Mouse (Mus musculus): ENCODE results near the gene Rab4b.

Gene Rab4b

DNA sequence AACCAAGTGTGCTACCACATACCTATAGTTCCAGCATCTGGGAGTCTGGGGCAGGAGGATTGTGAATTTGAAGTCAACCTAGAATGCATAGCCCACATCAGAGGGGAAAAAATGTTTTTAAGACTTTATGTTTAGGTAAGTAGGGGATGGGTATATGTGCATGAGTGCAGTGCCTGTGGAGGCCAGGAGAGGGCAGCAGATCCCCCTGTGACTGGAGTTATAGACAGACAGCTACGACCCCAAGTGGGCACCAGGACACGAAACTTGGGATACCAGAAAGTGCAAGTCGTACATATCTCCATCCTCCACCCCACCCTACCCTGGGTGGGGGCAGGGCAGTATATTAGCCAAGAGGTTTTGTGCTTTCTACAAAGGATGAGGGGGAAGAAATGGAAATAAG, 6.3 kb upstream of the Rab4b start:
- no peak for DNase-seq (ENCODE audit: low read depth)

DNA sequence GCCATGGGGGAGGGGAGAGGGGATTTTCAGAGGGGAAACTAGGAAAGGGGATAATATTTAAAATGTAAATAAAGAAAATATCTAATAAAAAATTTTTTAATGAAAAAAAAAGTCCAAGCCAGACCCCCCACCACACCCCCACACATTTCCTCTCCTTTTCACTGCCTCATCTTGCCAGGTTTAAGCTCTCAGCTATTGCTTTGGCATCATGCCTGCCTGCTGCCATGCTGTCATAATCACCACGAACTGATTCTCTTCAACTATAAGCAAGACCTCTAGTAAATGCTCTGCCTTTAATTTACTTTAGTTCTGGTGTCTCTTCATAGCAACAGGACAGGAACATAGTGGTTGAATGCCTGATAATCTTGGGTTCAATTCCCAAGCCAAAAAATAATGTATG, 3.8 kb upstream of the Rab4b start:
- no peak for DNase-seq (ENCODE audit: low read depth)

DNA sequence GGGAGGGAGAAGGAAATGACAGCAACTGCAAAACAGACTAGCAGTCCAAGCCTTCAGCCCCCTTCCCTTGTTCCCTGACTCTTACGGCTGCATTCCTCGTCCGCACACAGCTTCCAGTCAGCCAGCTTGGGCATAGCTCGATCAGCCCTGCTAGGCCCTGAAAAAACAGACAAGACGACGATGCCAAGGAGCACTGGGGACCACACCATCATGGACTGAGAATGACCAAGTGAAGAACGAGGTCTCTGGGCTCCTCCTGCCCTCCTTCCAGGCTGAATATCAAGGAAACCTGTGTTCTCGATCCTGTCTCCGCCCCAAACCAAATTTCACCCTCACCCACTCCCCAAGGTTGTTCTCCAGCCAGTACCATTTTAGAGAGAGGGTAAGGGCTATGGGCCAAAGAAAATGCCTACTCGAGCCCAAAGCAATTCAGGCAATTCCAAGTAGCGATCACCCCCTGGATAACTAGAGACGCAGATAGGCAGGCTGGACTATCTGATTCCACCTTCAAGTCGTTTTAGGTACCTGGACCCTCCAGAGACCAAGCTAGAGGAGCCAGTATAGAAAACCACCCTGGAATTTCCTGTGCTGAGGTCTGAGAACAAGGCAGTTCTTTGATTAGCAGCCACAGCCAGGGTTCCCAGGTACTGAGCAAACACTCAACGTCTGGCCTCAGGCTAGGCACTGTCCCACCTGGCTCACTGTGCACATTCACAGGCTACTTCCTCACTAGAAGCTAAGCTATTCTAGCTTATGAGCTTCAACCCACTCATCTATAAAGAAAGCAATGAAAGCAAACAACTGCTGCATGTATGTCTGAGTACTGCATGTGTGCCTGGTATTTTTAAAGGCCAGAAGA, 2.4 kb upstream of the Rab4b start, which contains the start of the genes Gm21983 and Mia:
TSS of gene Gm21983 (minus strand) at position 250 of the 859 bp plus-strand sequence.
TSS of gene Mia (minus strand) at position 321 of the 859 bp plus-strand sequence.
- DNase-seq (ENCODE audit: low read depth): no peak

DNA sequence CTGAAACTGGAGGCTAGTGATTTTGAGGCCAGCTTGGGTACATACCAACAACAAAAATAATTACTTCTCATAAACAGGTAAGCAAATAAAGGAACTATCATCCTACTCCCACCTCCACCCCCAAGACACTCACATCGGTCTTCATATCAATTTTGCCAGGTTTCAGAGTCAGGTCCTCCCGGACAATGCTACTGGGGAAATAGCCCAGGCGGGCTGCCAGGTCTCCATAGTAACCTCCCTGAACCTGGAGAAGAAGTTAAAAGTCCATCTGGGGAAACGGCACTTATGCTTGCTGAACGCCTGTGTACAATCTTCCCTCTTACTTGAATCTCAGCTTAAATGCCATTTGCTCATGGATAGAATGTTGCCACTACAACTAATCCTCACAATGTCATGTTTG, 1.3 kb upstream of the Rab4b start:
- no peak for DNase-seq (ENCODE audit: low read depth)

DNA sequence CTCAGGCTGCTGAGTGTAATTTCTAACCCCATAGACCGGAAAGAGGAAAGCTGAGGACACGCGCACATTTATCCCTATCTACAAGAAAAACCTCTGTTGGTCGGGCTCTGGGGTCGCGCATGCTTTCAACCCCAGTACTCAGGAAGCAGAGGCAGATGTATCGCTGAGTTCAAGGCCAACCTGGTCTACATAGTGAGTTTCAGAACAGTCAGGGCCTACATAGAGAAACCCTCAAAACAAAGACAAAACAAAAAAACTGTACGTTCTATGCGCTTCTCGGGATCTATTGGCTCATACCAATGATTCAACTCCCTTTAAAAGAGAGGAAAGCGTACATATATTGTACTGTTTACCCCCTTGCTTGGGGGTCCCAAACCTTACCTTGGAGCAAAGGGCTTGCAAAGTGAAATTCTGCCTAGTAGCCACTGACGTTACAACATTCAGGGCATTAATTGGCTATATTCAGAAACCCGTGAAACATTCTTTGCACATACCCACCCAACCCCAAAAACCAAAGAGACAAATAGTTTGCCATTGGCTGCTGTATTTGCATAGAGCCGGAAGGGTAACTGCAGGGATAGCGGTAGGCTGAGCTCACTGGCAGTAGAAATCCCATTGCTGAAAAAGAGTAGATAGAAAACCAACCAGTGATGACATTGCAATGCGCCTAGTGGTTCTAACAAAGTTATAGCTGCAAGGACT, 672 bp upstream of the Rab4b start:
- no peak for DNase-seq (ENCODE audit: low read depth)

DNA sequence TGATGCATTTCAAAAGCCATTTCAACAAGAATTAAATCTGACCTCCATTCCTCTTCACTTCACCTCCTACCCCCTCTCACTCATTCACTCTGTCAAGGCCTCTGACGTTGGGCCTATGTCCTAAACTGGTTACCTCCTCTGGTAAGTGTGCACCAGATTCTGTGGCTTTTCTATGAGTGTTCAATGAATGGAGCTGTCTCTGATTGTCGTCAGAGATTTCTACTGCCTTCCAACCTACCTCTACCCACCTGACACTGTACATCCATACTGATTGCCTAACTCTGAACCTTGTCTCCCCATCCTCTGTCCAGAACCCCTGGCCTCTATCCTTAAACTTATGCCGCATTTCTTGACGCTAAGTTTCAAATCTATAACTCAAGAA, 763 bp downstream of the Rab4b start:
- DNase-seq (ENCODE audit: low read depth): no peak

- no peak for DNase-seq (ENCODE audit: low read depth)
Measured at GRCm38 (mm10) chr7:27174896-27175295, 3.8 kb downstream of the Rab4b start.

- no peak for DNase-seq (ENCODE audit: low read depth)
Measured at GRCm38 (mm10) chr7:27174496-27174895, 4.2 kb downstream of the Rab4b start.

DNA sequence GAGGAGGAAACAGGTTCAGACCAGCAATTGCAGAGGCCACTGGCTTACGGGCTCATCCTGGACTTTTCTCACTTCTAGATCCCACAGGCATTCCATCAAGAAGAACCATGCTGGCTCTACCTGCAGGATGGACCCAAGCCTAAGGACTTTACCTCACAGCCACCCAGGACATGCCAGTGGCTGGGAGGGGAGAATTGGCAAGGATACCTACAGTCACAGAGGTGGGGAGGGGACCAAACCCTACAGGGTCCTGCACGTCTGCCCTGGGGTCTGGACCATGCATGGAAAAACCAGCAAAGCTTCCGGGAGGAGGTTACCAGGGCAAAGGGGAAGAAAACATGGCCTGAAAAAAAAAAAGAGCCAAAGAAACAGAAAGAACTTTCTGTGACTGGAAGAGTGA, 7.7 kb downstream of the Rab4b start:
- no peak for DNase-seq (ENCODE audit: low read depth)

GRCm38 (mm10) chr7:27168371-27168770, 10.3 kb downstream of the Rab4b start:
- no peak for DNase-seq (ENCODE audit: low read depth)

DNA sequence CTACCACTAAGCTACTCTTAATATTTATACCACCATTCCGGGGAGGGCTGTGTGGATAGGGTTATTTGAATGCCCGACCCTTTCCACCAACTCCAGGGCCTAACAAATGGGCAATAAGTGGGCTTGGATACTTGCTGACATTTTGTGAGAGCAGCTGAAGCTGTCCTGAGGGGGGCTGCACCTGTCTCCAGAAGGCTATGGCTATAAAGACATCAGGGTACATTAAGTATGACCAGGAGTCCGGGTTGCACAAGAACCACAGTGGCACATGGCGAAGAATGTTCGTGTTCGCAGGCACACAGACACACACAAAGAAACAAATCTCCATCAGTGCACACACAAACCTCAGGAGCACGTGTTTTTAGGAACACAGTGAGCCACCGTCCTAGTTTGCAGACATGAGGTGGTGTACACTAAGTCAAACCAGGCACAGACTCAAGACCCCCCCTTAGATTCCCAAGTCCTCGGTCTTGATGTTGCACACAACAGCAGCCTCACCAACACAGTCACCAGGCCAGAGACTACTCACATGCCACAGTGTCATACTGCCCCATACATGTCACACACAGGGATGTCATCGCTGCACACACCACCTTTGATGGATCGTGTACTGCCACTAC, 11.1 kb downstream of the Rab4b start:
- DNase-seq (ENCODE audit: low read depth): no peak

DNA sequence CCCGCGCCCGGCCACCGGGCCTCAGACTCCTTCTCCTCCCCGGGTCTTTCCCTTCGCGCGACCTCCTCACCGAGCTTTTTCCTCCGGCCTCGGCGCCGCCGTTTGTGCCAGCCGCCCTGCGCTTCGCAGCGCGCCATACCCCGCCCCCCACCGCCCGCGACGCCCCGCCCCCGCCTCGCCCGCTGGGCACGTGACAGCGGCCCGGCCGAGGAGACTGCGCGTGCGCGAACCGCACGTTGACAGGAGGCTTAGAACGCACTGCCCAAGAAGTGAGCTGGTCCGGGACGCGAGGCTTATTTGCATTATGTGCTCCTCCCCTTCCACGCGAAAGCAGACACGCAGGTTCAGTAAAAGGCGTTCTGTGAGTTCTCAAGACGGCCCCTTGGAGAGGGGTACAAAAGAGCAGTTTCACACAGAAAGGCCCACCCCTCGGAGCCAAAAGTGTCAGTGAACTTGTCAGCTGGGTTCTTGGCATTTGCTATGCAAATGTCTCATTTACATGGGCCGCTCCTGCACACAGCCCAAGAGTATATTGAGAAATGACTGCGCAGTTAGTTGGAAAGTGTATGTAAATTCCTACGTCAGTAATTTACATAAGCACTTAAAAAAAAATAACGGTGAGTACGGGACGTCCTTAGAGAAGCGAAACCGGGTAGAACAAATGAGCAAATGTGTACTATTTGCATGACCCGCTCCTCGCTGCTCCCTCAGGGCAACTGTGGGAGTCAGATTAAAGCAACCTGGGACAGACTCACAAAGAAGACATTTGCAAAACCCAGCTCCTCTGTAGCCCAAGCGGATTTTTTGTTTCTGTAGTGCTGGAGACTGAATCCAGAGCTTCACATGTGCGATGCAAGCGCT, 11.9 kb downstream of the Rab4b start, which contains the start of gene Egln2:
TSS of gene Egln2 (minus strand) at position 189 of the 861 bp plus-strand sequence.
- DNase-seq (ENCODE audit: low read depth): no peak

- no peak for DNase-seq (ENCODE audit: low read depth)
Measured at GRCm38 (mm10) chr7:27166229-27166613, 12.5 kb downstream of the Rab4b start.

DNA sequence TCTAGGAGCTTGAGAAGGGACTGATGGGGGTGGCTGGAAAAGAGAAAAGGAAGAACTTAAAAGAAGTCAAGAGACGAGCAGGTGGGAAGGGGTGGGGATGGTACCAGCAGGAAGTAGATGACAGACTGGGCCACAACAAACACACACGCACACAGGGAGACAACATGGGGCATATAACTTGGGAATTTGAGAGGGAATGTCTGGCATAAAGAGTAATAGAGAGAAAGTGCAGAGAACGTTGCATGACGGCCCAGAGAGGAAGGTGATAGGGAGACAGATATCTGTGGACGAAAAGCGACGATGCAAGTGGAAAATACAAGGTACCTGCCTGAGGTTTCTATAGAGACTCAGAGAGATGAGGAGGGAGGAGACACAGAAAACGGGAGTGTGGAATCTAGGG, 13.0 kb downstream of the Rab4b start:
- DNase-seq (ENCODE audit: low read depth): no peak

- no peak for DNase-seq (ENCODE audit: low read depth)
Measured at GRCm38 (mm10) chr7:27165007-27165655, 13.6 kb downstream of the Rab4b start.

DNA sequence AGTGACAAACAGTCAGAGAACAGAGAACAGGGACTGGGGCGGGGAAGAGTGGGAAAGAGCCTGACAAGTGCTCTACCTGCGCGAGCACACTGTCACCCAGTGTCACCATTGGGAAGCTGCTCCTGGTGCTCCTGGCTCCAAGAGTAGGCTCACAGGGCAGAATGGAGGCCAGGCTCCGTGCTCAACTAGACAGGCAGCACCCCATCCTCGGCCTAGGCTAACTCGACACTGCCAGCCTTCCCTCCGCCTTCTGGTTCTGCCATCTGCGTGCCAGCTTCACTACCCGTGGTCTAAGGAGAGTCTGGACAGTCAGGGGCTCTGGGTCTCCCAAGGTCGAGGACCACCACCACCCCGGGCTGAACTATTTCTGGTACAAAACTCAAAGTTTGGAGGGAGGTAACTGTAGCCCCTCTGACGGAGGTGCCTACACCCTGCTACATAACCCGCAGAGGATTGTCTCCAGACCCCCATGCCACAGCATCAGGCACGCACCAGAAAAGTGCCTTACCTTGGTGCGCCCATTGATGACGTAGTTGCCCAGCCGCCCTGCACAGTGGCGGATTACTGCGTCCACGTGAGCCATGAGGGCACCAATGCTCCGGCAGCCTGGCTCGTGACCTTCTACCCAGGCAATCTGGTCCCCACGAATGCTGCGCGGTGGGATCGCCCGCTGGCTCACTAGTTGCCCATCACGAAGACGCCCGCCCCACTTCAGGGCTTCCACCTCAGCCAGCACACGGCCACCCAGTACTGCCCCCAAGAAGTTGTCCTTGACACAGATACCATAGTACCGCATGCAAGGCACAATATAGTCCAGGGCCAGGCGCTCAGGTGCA, 14.4 kb downstream of the Rab4b start:
- no peak for DNase-seq (ENCODE audit: low read depth)

DNA sequence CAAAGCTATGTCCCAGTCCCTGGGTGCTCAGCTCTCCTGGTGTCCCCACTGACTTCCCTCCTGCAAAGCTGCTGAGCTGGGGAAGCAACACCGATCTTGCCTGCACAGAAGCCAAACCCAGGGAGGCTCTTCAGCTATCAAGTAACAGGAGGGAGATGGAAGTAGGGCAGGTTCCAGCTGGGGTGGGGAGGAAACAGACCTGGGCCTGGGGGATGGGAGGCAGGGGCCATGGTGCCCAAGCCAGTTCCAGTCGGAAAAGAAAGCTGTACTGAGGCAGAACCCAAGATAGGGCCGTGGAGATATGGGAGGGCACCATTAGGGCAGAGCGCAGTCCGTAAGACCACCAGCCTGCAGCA, 15.3 kb downstream of the Rab4b start:
- DNase-seq (ENCODE audit: low read depth): no peak

DNA sequence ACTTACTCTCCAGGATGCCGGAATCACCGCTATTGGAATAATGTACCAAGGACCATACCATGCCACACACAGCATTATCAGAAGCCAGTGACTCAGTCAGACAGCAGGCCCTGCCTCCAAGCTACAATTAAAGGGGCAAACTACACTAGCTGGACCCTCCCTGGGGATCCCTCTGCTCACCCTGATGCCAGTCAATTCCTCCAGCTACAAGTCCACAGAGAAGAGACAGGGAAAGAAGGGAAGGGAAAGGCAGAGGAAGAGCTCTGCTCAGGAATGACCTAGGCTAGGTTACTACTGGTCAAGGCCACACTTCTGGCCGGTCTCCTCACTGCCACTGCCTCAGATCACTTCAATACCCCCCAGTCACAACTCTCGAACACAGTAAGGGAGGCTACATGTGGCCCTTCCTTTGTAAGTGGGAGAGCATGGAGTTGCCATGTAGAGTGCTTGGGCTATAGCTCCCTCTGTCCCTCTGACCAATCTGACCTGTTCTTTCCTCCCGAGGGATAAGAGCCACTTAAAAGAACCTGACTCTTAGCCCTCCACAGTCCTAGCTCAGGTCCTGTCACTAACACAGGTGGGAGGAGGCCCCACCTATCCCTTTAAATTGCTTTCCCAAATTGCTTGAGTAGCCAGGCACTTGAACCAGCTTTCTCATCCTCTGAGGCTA, 15.8 kb downstream of the Rab4b start:
- no peak for DNase-seq (ENCODE audit: low read depth)

- DNase-seq (ENCODE audit: low read depth): no peak
Measured at GRCm38 (mm10) chr7:27161744-27162143, 17.0 kb downstream of the Rab4b start.

GRCm38 (mm10) chr7:27160921-27161320, 17.8 kb downstream of the Rab4b start:
- DNase-seq (ENCODE audit: low read depth): no peak

All from fibroblast of lung, adult 2 months (primary cell).